Mouse (Mus musculus) hindbrain, embryonic 13.5 days (tissue): ENCODE results near the gene Ube2e2. TPM values are rescaled to one million over a fixed set of nuclear protein-coding genes. Genes with fewer than 3 reads are reported as not detected.

Experiments used
- ATAC-seq: fragments of 200-750 bp; cut with Nextera tagmentation; 2 replicates; pipeline ENCODE4 v1.8.0; 2017; ENCODE audit warnings: moderate TSS enrichment; ENCODE audit not compliant: low FRiP score
- H3K27ac ChIP-seq: fragments of 300-500 bp; sonication (generic); 2 replicates; pipeline ENCODE4 v1.5.1; 2015; ENCODE audit warnings: inconsistent platforms, mild to moderate bottlenecking, moderate library complexity
- H3K27me3 ChIP-seq: fragments of 300-500 bp; sonication (generic); 2 replicates; pipeline ENCODE4 v1.6.1; 2015; ENCODE audit warnings: mild to moderate bottlenecking, inconsistent platforms
- H3K36me3 ChIP-seq: fragments of 300-500 bp; sonication (generic); 2 replicates; pipeline ENCODE4 v1.6.1; 2015; ENCODE audit warnings: mild to moderate bottlenecking, inconsistent platforms
- H3K4me1 ChIP-seq: fragments of 300-500 bp; sonication (generic); replicated peaks from 2 replicates; pipeline ENCODE4 v1.6.1; 2015; ENCODE audit warnings: inconsistent platforms
- H3K4me2 ChIP-seq: fragments of 300-500 bp; sonication (generic); 2 replicates; pipeline ENCODE4 v1.6.1; 2015; ENCODE audit warnings: inconsistent platforms, mild to moderate bottlenecking, moderate library complexity
- H3K4me3 ChIP-seq: fragments of 300-500 bp; sonication (generic); 2 replicates; pipeline ENCODE4 v1.5.1; 2015; ENCODE audit warnings: mild to moderate bottlenecking, inconsistent platforms
- H3K9ac ChIP-seq: fragments of 300-500 bp; sonication (generic); 2 replicates; pipeline ENCODE4 v1.6.1; 2015; ENCODE audit warnings: mild to moderate bottlenecking, inconsistent platforms
- H3K9me3 ChIP-seq: fragments of 300-500 bp; sonication (generic); 2 replicates; pipeline ENCODE4 v1.6.1; 2016; ENCODE audit warnings: inconsistent platforms
- WGBS: fragments of 180-500 bp; shearing (Covaris S2); methylation state at CpG from one replicate; pipeline ENCODE4 v1.1.7; 2015; 5-methylcytosine and 5-hydroxymethylcytosine counted together
- polyA plus RNA-seq: library from polyadenylated mRNA; unstranded; fragments of >200 nt; fragmentation: Nextera tagmentation; extraction: Ambion mirVana; gene quantifications from 2 replicates; pipeline ENCODE4 v1.2.1, GENCODE M21; 2015

Ube2e2 gene
- polyA plus RNA-seq: 112 and 121 TPM in 2 replicates

DNA sequence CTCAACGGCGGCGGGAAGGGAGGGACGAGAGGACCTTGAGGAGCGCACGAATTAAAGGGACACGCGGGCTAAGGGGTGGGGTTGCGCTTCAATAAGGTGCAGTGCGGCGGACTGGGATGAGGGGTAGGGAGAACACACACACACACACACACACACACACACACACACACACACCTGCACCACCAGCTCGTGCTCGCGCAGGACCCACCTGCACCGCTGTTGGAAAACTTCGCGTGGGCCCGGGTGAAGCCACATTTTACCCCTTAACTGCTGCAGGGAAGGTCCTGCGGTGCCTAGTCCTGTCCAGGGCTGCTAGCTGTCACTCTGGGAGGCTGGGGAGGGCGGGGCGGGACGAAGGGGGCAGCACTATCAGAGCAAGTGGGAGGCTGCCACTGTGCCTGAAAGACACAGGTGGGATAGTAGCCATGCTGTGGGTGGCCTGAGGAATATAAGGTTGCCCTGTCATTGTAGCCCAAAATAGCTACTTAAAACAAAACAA lies at the start of gene Ube2e2:
TSS of gene Ube2e2 (minus strand) at position 321 of the 499 bp plus-strand sequence.
- peak within 1 kb of the TSS; percentile 63 for H3K4me3 ChIP-seq
- peak within 1 kb of the TSS; percentile 81 for H3K27ac ChIP-seq
- no peaks in the 10 kb centered on the region for H3K9me3 ChIP-seq
- WGBS: 0% methylated on average over 20 of the region's 22 CpGs
- peak within 1 kb of the TSS; percentile 71 for H3K4me2 ChIP-seq
- H3K27me3 ChIP-seq: no peaks in the 10 kb centered on the region
- peaks cover 14% of the 10 kb centered on the region for H3K4me1 ChIP-seq
- H3K36me3 ChIP-seq: no peaks in the 10 kb centered on the region
- ATAC-seq: peak; percentile 78
- peak within 1 kb of the TSS; percentile 86 for H3K9ac ChIP-seq

DNA sequence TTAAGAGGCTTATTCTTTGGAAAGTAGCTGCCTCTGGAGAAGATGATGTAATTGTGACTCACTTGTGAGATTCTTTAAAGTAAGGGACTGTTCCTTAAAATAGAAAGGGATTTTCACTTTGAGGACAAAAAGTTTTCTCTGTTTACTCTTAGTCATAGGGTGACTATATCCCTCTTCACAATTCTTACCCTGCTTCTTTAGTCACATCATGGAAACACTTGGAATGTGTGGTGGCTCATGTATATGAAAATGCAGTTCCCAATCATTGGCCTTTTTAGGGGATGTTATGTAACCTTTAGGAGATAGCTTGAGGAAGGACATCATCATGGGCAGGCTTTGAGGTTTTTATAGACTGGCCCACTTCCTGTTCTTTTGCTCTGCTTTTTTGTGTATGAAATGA lies 46.0 kb upstream of the Ube2e2 start:
- Histone ChIP-seq H3K27me3 (no peaks in the 10 kb centered on the region), H3K4me2 (no peak overlapping the region), H3K9ac (no peak overlapping the region), H3K4me1 (no peaks in the 10 kb centered on the region), H3K36me3 (no peaks in the 10 kb centered on the region), H3K4me3 (no peak overlapping the region), H3K9me3 (no peaks in the 10 kb centered on the region), H3K27ac (no peak overlapping the region)
- ATAC-seq: no peak

DNA sequence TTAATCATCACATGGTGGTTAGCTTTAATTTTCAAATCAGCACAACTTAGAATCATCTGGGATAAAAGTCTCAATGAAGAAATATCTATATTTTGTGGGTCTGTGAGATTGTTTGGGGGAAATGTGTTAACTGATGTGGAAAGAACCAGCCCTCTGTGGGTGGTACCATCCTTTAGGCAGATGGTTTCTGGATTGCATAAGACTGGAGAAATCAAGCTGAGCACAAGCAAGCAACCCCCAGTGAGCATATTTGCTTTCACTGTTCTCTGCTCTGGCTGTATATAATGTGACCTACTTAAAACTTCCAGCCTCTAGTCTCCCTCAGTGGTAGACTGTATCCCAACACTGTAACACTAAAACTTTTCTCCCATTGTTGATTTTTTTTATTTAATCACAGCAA lies 9.5 kb upstream of the Ube2e2 start:
- no peaks in the 10 kb centered on the region for H3K27me3 ChIP-seq
- H3K27ac ChIP-seq: no peak overlapping the region

DNA sequence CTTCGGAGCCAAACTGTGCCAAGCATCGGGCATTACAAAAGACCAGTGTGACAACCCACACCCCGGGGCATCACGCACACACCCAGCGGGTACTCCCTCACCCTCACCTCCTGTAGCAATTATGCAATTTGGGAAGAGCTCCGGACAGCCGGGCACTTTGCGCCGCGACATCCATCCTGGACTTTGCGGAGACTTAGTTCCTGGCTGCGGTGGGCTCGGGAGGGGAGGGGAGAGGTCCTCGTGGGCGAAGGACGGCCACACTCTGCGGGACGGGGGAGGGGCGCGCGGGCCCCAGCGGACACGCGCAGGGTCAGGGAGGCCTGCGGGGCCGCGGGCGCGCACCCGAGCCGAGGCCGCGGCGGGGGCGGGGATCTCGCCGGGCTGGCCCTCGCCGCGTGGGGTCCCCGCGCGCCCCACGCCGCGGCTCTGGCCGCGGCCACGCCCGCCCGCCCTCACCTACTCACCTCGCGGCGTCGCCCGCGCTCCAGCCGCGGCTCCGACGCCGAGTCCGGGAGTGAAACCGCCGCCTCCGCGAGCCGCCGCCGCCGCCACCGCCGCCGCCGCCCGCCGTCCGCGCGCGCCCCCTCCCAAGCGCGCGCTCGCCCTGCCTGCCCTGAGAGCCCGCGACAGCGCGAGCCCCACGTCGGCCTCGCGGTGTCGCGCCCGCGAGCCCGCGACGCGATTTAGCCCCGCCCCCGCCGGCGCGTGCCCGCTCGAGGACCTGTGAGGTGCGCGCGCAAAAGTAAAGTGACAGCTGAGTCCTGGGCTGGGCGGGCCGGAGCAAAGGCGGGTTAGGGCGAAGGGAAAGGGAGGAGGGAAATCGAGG lies 733 bp downstream of the Ube2e2 start:
- no peaks in the 10 kb centered on the region for H3K36me3 ChIP-seq
- H3K9ac ChIP-seq: peak overlapping the region; percentile 86
- no peaks in the 10 kb centered on the region for H3K27me3 ChIP-seq
- peak overlapping the region; percentile 63 for H3K4me3 ChIP-seq
- ATAC-seq: peak; percentile 94
- under 1% methylated on average over 92 of the region's 116 CpGs for WGBS
- no peaks in the 10 kb centered on the region for H3K9me3 ChIP-seq
- H3K27ac ChIP-seq: peak overlapping the region; percentile 81
- peaks cover 14% of the 10 kb centered on the region for H3K4me1 ChIP-seq
- peak overlapping the region; percentile 71 for H3K4me2 ChIP-seq

More for the DNA sequence above, 9.5 kb upstream of the Ube2e2 start:
- H3K36me3 ChIP-seq: no peaks in the 10 kb centered on the region
- no peak overlapping the region for H3K9ac ChIP-seq
- no peak overlapping the region for H3K4me3 ChIP-seq
- ATAC-seq: no peak
- no peak overlapping the region for H3K4me2 ChIP-seq
- H3K9me3 ChIP-seq: no peaks in the 10 kb centered on the region
- no peaks in the 10 kb centered on the region for H3K4me1 ChIP-seq

DNA sequence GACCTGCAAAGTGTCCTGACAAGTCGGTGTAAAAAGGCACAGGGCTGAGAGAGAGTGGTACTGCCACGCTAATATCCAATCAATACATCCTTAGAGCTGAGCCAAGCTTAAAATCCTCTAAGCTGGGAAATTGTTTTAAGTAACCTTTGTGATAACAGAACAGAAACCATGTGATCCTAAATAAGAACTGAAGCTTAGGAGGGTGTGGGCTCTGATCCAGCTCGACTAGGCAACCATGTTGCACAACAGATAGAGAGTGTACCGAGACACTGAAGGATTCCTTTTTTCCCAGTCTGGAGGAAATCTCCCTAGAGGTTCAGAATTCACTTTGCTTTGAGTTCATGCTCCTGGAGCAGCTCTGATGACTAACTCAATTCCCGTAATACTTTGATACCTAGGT lies 4.5 kb downstream of the Ube2e2 start:
- Histone ChIP-seq H3K27ac (no peak overlapping the region), H3K27me3 (no peaks in the 10 kb centered on the region), H3K4me2 (no peak overlapping the region), H3K9me3 (no peaks in the 10 kb centered on the region), H3K9ac (no peak overlapping the region), H3K36me3 (peaks cover 6% of the 10 kb centered on the region; the same call in 1 of the 2 replicates), H3K4me3 (no peak overlapping the region), H3K4me1 (peaks cover 14% of the 10 kb centered on the region)
- ATAC-seq: no peak
- WGBS: 87% methylated on average over 5 of the region's 5 CpGs

DNA sequence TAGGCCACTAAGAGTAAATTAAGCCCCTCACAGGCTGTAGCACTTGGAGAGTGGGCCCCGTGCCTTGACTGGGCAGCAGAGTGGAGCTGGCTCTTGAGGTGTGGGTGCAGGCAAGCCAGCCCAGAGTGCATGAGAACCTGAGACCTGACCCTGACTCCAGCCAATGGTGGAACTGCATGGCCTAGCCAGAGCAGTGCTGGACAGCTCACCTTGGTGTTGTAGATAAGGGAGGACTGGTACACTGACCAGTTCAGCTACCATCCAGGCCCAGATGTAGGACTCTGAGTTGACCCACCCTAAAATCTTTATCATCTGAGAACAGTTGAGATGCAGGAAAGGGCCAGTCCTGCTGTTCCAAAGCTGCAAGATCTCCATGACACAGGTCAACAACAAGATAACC lies 11.6 kb downstream of the Ube2e2 start:
- ATAC-seq: no peak

DNA sequence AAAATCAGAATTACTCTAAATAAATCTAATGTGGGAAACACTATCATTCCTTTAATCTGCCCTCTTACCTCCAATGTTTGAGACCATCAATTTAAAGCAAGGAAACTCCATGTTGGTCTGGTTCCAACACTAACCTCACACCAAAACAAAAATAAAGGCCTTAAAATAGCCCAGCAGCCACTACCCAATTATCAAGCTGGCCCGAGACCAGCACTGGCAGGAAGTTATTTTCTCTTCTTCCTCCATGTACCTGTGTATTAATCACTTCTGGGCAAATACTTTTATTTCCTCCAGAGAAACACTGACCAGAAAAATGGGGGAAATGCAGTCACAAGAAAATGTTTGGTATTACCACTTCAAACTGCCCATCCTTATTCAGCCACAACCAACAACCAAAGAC lies 23.4 kb downstream of the Ube2e2 start:
- no peak overlapping the region for H3K9ac ChIP-seq
- peaks cover 9% of the 10 kb centered on the region; the same call in 1 of the 2 replicates for H3K36me3 ChIP-seq
- H3K4me2 ChIP-seq: no peak overlapping the region
- WGBS: 93% methylated on average over 1 of the region's 1 CpGs
- no peak overlapping the region for H3K27ac ChIP-seq
- no peaks in the 10 kb centered on the region for H3K27me3 ChIP-seq
- peaks cover 12% of the 10 kb centered on the region for H3K9me3 ChIP-seq
- ATAC-seq: no peak
- H3K4me1 ChIP-seq: no peaks in the 10 kb centered on the region
- H3K4me3 ChIP-seq: no peak overlapping the region

More for the DNA sequence above, 11.6 kb downstream of the Ube2e2 start:
- 0 out of 2 replicates have a peak, but pooled peaks cover 3% of the 10 kb centered on the region for H3K4me1 ChIP-seq
- H3K27me3 ChIP-seq: no peaks in the 10 kb centered on the region
- no peak overlapping the region for H3K9ac ChIP-seq
- WGBS: 94% methylated on average over 1 of the region's 1 CpGs
- H3K4me2 ChIP-seq: no peak overlapping the region
- peaks cover 6% of the 10 kb centered on the region for H3K36me3 ChIP-seq
- no peak overlapping the region for H3K4me3 ChIP-seq
- H3K27ac ChIP-seq: no peak overlapping the region
- no peaks in the 10 kb centered on the region for H3K9me3 ChIP-seq

DNA sequence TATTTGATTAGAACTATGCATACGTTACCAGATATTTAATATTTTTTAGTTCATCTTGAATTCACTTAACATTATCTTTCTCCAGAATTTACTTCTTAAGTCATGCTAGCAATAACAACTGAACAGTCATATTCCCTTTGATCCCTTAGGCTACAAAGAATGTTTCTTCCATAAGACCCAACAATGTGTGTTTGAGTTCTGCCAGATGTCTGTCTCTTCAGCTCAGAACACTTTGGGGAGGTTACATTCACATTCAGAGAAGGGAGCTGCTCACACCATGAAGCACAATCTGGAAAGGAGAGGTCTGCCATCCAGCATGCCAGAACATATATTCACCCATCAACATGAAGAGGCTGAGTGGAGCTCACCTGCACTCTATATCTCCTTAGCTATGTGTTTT lies 65.4 kb downstream of the Ube2e2 start:
- Histone ChIP-seq H3K4me2 (no peak overlapping the region), H3K27ac (no peak overlapping the region), H3K9me3 (no peaks in the 10 kb centered on the region), H3K27me3 (no peaks in the 10 kb centered on the region), H3K4me1 (no peaks in the 10 kb centered on the region), H3K36me3 (no peaks in the 10 kb centered on the region), H3K4me3 (no peak overlapping the region), H3K9ac (no peak overlapping the region)
- ATAC-seq: no peak
- WGBS: 92% methylated on average over 1 of the region's 1 CpGs

DNA sequence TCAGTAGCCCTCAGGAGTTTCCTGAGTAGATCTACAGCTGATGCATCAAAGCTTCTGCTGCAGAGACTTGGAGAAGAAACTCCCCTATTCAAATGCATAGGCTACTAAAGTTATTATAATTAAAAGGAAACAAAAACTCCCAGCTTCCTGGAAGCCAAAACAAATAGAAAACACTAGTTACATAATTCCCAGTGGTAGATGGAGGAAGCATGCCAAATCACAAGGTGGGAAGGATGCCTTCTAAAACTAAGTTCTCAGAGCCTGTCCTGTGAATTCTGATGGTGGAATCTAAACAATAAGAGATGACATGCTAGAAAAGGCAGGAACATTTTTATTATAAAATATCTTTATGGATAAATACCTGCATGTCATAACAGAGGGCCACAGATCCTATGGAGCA lies 67.3 kb downstream of the Ube2e2 start:
- Histone ChIP-seq H3K4me3 (no peak overlapping the region), H3K36me3 (no peaks in the 10 kb centered on the region), H3K27me3 (no peaks in the 10 kb centered on the region), H3K4me2 (no peak overlapping the region), H3K9ac (no peak overlapping the region), H3K4me1 (no peaks in the 10 kb centered on the region), H3K9me3 (no peaks in the 10 kb centered on the region), H3K27ac (no peak overlapping the region)
- no peak for ATAC-seq

DNA sequence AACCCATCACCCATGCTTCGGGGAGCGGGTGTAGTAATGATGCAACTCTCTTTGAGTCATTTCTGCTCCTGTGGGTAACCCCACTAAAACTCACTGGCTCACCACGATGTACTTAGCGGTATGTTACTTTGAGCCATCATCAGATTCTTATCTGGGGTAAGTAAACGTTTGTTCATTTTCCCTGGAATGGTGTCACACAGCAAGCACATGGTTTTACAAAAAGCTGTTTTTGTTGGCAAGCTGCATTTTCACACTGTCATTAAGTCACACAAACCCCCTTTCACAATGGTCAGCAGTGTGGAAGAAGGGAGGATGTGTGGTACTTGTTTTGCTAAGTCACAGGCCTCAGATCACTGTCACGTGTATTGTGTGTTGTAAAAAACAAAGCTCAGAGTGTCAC lies 73.4 kb downstream of the Ube2e2 start:
- H3K9me3 ChIP-seq: no peaks in the 10 kb centered on the region
- no peaks in the 10 kb centered on the region for H3K27me3 ChIP-seq
- 64% methylated on average over 6 of the region's 6 CpGs for WGBS
- no peak overlapping the region for H3K4me2 ChIP-seq
- no peak overlapping the region for H3K4me3 ChIP-seq
- H3K4me1 ChIP-seq: no peaks in the 10 kb centered on the region
- no peak for ATAC-seq
- no peak overlapping the region for H3K9ac ChIP-seq
- H3K36me3 ChIP-seq: no peaks in the 10 kb centered on the region
- no peak overlapping the region for H3K27ac ChIP-seq

DNA sequence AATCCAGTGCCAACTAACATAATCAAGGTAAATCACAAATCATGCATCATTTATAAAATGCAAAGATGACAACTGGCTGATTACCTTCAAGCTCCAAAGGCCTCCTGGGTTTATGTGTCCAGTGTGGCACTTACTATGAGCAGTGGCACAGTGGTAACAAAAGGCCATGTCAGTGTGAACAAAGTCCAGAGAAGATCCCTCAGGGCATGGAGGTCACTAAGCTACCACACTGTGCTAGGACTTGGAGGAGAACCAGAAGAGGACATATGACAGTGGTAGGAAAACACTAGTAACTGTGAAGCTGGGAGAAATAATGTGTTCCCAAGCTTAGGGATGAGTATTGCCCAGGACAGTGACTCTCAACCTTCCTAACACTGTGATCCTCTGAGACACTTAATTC lies 97.2 kb downstream of the Ube2e2 start:
- no peaks in the 10 kb centered on the region for H3K27me3 ChIP-seq
- H3K9me3 ChIP-seq: peaks cover 4% of the 10 kb centered on the region
- no peaks in the 10 kb centered on the region for H3K36me3 ChIP-seq
- H3K4me1 ChIP-seq: no peaks in the 10 kb centered on the region
- no peak overlapping the region for H3K9ac ChIP-seq
- H3K4me2 ChIP-seq: no peak overlapping the region
- no peak for ATAC-seq
- no peak overlapping the region for H3K27ac ChIP-seq
- H3K4me3 ChIP-seq: no peak overlapping the region

DNA sequence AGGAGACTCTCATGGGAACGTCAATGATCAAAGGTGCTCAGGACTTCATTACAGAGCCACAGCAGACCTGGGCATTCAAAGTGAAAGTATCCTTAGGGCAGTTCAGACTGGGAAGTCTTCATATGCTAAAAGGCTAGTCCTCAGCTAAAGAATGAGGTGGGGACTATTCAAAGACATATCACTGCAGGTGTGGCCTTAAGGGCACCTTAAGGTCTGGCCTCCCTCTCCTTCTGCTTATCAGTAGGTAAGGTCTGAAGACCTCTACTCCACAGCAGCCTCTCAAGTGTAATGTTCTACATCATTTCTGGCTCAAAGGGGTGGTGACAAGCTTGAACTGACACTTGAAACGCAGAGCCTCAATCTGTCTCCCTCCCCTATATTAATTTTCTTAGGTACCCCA lies 98.3 kb downstream of the Ube2e2 start:
- WGBS: 69% methylated on average over 2 of the region's 2 CpGs
- Histone ChIP-seq H3K27ac (no peak overlapping the region), H3K36me3 (no peaks in the 10 kb centered on the region), H3K4me3 (no peak overlapping the region), H3K4me2 (no peak overlapping the region), H3K9ac (no peak overlapping the region), H3K9me3 (peaks cover 4% of the 10 kb centered on the region), H3K27me3 (no peaks in the 10 kb centered on the region), H3K4me1 (no peaks in the 10 kb centered on the region)
- ATAC-seq: no peak
